In the genomic region with DNA sequence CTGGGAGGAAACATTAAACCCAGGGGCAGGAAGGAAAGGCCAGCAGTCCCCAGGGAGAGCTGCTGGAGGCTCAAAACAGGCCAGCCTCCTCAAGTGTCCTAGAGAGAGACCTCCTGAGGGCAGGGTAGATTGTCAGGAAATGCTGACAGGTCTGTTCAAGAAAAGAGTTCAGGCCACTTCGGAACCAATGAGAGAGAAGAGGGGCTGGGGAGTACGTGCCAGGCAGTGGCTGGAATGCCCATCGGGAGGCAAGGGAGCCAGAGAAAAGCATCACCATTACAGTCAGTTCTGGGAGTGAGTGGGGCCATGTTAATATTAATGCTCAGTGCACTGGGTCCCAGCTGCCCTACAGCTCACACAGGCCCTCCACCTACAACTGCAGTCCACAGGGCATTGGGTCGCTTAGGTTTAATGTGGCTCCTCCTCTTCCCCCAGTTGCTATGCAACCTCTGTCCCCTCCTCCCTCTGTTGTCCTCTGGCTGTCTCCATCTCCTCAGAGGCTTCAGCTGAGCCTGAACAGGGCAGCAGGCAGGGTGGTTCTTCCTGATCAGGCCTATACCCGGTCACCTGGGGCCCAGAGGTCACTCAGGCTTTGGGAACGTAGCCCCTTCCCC, we compare ENCODE assay signal across 9 mouse cellular contexts. TPM values are rescaled to one million over a fixed set of nuclear protein-coding genes. Genes with fewer than 3 reads are reported as not detected.
DNase-seq lines count a peak whose midpoint lies in the region; ATAC-seq lines count a peak whose summit lies in the region.
"Had no signal": no experiment of that assay in that cellular context is flagged by ENCODE, and none has a peak within 500 bp of the region (broad histone marks: within the 10 kb centered on the region; RNA-seq: fewer than 3 reads in every experiment).

No protein-coding gene starts in this region.

- no peaks in the 10 kb centered on the region for H3K27me3 ChIP-seq in hindbrain, embryonic 11.5 days (ENCODE audit: control insufficient read depth, insufficient read depth, low read length)
- no peaks in the 10 kb centered on the region for H3K27me3 ChIP-seq in neural tube, embryonic 13.5 days

- intact Hi-C loops in heart, postnatal 14 days (cut with DNase I), result no loop called here

- H3K4me2 ChIP-seq in hindbrain, embryonic 11.5 days (replicated peaks; ENCODE audit: low read depth, low read length), result no peak overlapping the region
- H3K4me2 ChIP-seq in neural tube, embryonic 13.5 days, result no peak overlapping the region

- peak; percentile 92 for ATAC-seq in hindbrain, embryonic 11.5 days (ENCODE audit: low FRiP score)
- peak; percentile 85 for ATAC-seq in neural tube, embryonic 13.5 days (ENCODE audit: low read depth)
- no peak for ATAC-seq in inflammation-experienced regulatory T-cells, adult 6 months

- H3K9me3 ChIP-seq in hindbrain, embryonic 11.5 days (ENCODE audit: control insufficient read depth, low read length), result no peaks in the 10 kb centered on the region
- H3K9me3 ChIP-seq in neural tube, embryonic 13.5 days, result no peaks in the 10 kb centered on the region

- H3K4me1 ChIP-seq in hindbrain, embryonic 11.5 days (replicated peaks; ENCODE audit: control insufficient read depth, insufficient read depth, low read length), result no peaks in the 10 kb centered on the region
- peaks cover 17% of the 10 kb centered on the region for H3K4me1 ChIP-seq in neural tube, embryonic 13.5 days (replicated peaks)

- no peak overlapping the region for H3K4me3 ChIP-seq in hindbrain, embryonic 11.5 days (ENCODE audit: low read depth, low read length)
- no peak overlapping the region for H3K4me3 ChIP-seq in neural tube, embryonic 13.5 days

- no peaks in the 10 kb centered on the region for H3K36me3 ChIP-seq in hindbrain, embryonic 11.5 days (ENCODE audit: control insufficient read depth, insufficient read depth, low read length)
- no peaks in the 10 kb centered on the region for H3K36me3 ChIP-seq in neural tube, embryonic 13.5 days

- H3K9ac ChIP-seq in hindbrain, embryonic 11.5 days (ENCODE audit: low read depth, low read length), result no peak overlapping the region
- H3K9ac ChIP-seq in neural tube, embryonic 13.5 days, result peak overlapping the region; percentile 22; the same call in 1 of the 2 replicates

- DNase-seq in heart, adult 11 months, result peak; percentile 84
- DNase-seq in heart, postnatal 14 days, result no peak
- peak; percentile 70 for DNase-seq in hindbrain, embryonic 11.5 days (ENCODE audit: low spot score)
- DNase-seq in kidney, postnatal 4 days, result peak; percentile 42 to 58
- DNase-seq in thymus, postnatal 25 days, result no peak
- no peak for DNase-seq in gastrocnemius, postnatal 25 days

- 19% methylated on average over 6 of the region's 6 CpGs for WGBS in hindbrain, embryonic 11.5 days
- WGBS in neural tube, embryonic 13.5 days, result 21% methylated on average over 6 of the region's 6 CpGs

- H3K27ac ChIP-seq in hindbrain, embryonic 11.5 days (ENCODE audit: low read depth, low read length), result 0 out of 2 replicates have a peak overlapping the region, but pooled peaks have one; percentile 11
- H3K27ac ChIP-seq in neural tube, embryonic 13.5 days (replicated peaks), result peak overlapping the region; percentile 61

RNA-seq across cellular contexts. Expression of gene Dclk3, which starts 21.4 kb away (rescaled TPM):
- total RNA-seq in heart, postnatal 14 days (2021), result under 1 TPM; 0.32 to 0.43 TPM
- 0.32 and 1.1 TPM in 2 replicates for polyA plus RNA-seq in hindbrain, embryonic 11.5 days (2014; fragmentation: Nextera tagmentation; extraction: Ambion mirVana)
- 10.8 and 13.8 TPM in 2 replicates for polyA plus RNA-seq in neural tube, embryonic 13.5 days (2015; fragmentation: Nextera tagmentation; extraction: Ambion mirVana)
- polyA plus RNA-seq in inflammation-experienced regulatory T-cells, adult 6 months (2017; shearing (Covaris generic)), result not detected
- total RNA-seq in gastrocnemius, postnatal 25 days (2021), result under 1 TPM; 0.59 to 0.69 TPM
- total RNA-seq: granulocyte monocyte progenitor cell, adult 5-6 weeks had no signal

Comparison
In these comparisons a context has a peak if more than half of its experiments do, and no peak if none do; other contexts are left out.
1. DNase-seq: peak in heart, adult 11 months (single experiment), hindbrain, embryonic 11.5 days (single experiment) and kidney, postnatal 4 days (2 of 2); none in heart, postnatal 14 days (0 of 2), thymus, postnatal 25 days (single experiment) and gastrocnemius, postnatal 25 days (single experiment).